Mouse (Mus musculus) E14TG2a.4 (cell line): ENCODE measurements at regions not wholly inside any gene's neighbourhood (a gene's known extent, or its start where the extent isn't known, plus 50 kb on each side); places are given as distances from the start of the nearest gene placed in this dataset.
A peak's percentile ranks its signal among the peaks of the same experiment; 100 is the strongest.

ENCODE experiments used
- H3K27me3 ChIP-seq: 2 replicates; pipeline ENCODE4 v1.6.1; 2014; ENCODE audit warnings: low read length, control low read depth; ENCODE audit not compliant: insufficient read depth
- H3K36me3 ChIP-seq: 2 replicates; pipeline ENCODE4 v1.6.1; 2014; ENCODE audit warnings: low read length, control low read depth; ENCODE audit not compliant: insufficient read depth
- H3K4me1 ChIP-seq: replicated peaks from 2 replicates; pipeline ENCODE4 v1.6.1; 2014; ENCODE audit warnings: low read depth, low read length, control low read depth
- H3K4me3 ChIP-seq: replicated peaks from 2 replicates; pipeline ENCODE4 v1.5.1; 2014; ENCODE audit warnings: mild to moderate bottlenecking, low read length
- H3K9me3 ChIP-seq: 2 replicates; pipeline ENCODE4 v1.6.1; 2014; ENCODE audit warnings: low read length, control low read depth
- CTCF ChIP-seq: conservative IDR thresholded peaks from 2 replicates; pipeline ENCODE4 v1.5.1; 2014; ENCODE audit warnings: low read length
- NANOG ChIP-seq: IDR thresholded peaks from 2 replicates; pipeline ENCODE4 v1.6.1; 2014; ENCODE audit warnings: borderline replicate concordance, low read length, mixed read lengths
- POU5F1 ChIP-seq: IDR thresholded peaks from 2 replicates; pipeline ENCODE4 v1.6.1; 2014; ENCODE audit warnings: low read length, borderline replicate concordance

- H3K27me3 ChIP-seq: no peaks in the 10 kb centered on the region
These were observed 109.2 kb upstream of the Creb1 start for GRCm38 (mm10) chr1:64423256-64423655.

GRCm38 (mm10) chr1:64418567-64418966 is 113.9 kb upstream of the Creb1 start:
- TF ChIP-seq NANOG (no peak), POU5F1 (no peak), CTCF (peak; percentile 66)
- Histone ChIP-seq H3K36me3 (no peaks in the 10 kb centered on the region), H3K4me3 (no peak overlapping the region), H3K9me3 (peaks cover 7% of the 10 kb centered on the region; the same call in 1 of the 2 replicates), H3K27me3 (no peaks in the 10 kb centered on the region), H3K4me1 (peaks cover 26% of the 10 kb centered on the region)

More at GRCm38 (mm10) chr1:64423256-64423655, 109.2 kb upstream of the Creb1 start:
- TF ChIP-seq CTCF (no peak), NANOG (no peak), POU5F1 (no peak)
- H3K4me3 ChIP-seq: no peak overlapping the region
- H3K9me3 ChIP-seq: peaks cover 7% of the 10 kb centered on the region; the same call in 1 of the 2 replicates
- no peaks in the 10 kb centered on the region for H3K36me3 ChIP-seq
- peaks cover 16% of the 10 kb centered on the region for H3K4me1 ChIP-seq

GRCm38 (mm10) chr1:64415906-64416305 is 116.5 kb upstream of the Creb1 start:
- H3K36me3 ChIP-seq: no peaks in the 10 kb centered on the region
- H3K4me1 ChIP-seq: peaks cover 10% of the 10 kb centered on the region
- TF ChIP-seq CTCF (no peak), POU5F1 (no peak), NANOG (no peak)
- no peak overlapping the region for H3K4me3 ChIP-seq
- H3K27me3 ChIP-seq: no peaks in the 10 kb centered on the region
- no peaks in the 10 kb centered on the region for H3K9me3 ChIP-seq

- Histone ChIP-seq H3K27me3 (no peaks in the 10 kb centered on the region), H3K4me1 (peaks cover 10% of the 10 kb centered on the region), H3K36me3 (no peaks in the 10 kb centered on the region), H3K4me3 (no peak overlapping the region), H3K9me3 (no peaks in the 10 kb centered on the region)
- TF ChIP-seq POU5F1 (no peak), NANOG (no peak), CTCF (no peak)
These were observed 119.3 kb upstream of the Creb1 start for GRCm38 (mm10) chr1:64413181-64413560.

GRCm38 (mm10) chr1:64412481-64413180 is 119.8 kb upstream of the Creb1 start:
- H3K36me3 ChIP-seq: no peaks in the 10 kb centered on the region
- peaks cover 10% of the 10 kb centered on the region for H3K4me1 ChIP-seq
- H3K27me3 ChIP-seq: no peaks in the 10 kb centered on the region
- no peak overlapping the region for H3K4me3 ChIP-seq
- H3K9me3 ChIP-seq: no peaks in the 10 kb centered on the region
- no peak for TF ChIP-seq POU5F1

- Histone ChIP-seq H3K36me3 (no peaks in the 10 kb centered on the region), H3K9me3 (no peaks in the 10 kb centered on the region), H3K27me3 (no peaks in the 10 kb centered on the region), H3K4me3 (no peak overlapping the region), H3K4me1 (peaks cover 10% of the 10 kb centered on the region)
- TF ChIP-seq NANOG: no peak
- no peak for TF ChIP-seq CTCF
- TF ChIP-seq POU5F1: no peak
These were observed 120.5 kb upstream of the Creb1 start for GRCm38 (mm10) chr1:64411851-64412480.

GRCm38 (mm10) chr1:64408807-64409582 is 123.5 kb upstream of the Creb1 start:
- Histone ChIP-seq H3K4me1 (no peaks in the 10 kb centered on the region), H3K9me3 (no peaks in the 10 kb centered on the region)
- TF ChIP-seq NANOG (no peak), CTCF (no peak), POU5F1 (no peak)

GRCm38 (mm10) chr1:64391525-64391924 is 140.9 kb upstream of the Creb1 start:
- TF ChIP-seq POU5F1 (no peak), CTCF (no peak), NANOG (no peak)
- H3K36me3 ChIP-seq: no peaks in the 10 kb centered on the region
- H3K27me3 ChIP-seq: no peaks in the 10 kb centered on the region
- H3K4me1 ChIP-seq: no peaks in the 10 kb centered on the region
- no peaks in the 10 kb centered on the region for H3K9me3 ChIP-seq
- H3K4me3 ChIP-seq: no peak overlapping the region

More at GRCm38 (mm10) chr1:64408807-64409582, 123.5 kb upstream of the Creb1 start:
- Histone ChIP-seq H3K4me3 (no peak overlapping the region), H3K27me3 (no peaks in the 10 kb centered on the region), H3K36me3 (no peaks in the 10 kb centered on the region)
